Mouse (Mus musculus) embryonic facial prominence, embryonic 11.5 days (tissue): ENCODE data around the gene Faf1. TPM values are rescaled to one million over a fixed set of nuclear protein-coding genes. Genes with fewer than 3 reads are reported as not detected.

Experiments
- ATAC-seq: fragments of 200-750 bp; cut with Nextera tagmentation; replicated peaks from 2 replicates; pipeline ENCODE4 v1.8.0; 2017; ENCODE audit warnings: low read depth; ENCODE audit not compliant: insufficient number of reproducible peaks, low FRiP score, low TSS enrichment
- DNase-seq: peaks from one replicate; pipeline ENCODE4 v3.0.0-alpha.2; 2015; ENCODE audit warnings: low spot score
- H3K27ac ChIP-seq: fragments of 300-500 bp; sonication (generic); replicated peaks from 2 replicates; pipeline ENCODE4 v1.5.1; 2014; ENCODE audit warnings: mild to moderate bottlenecking, low read depth, low read length, control low read depth
- H3K27me3 ChIP-seq: fragments of 300-500 bp; sonication (generic); 2 replicates; pipeline ENCODE4 v1.6.1; 2014; ENCODE audit warnings: mild to moderate bottlenecking, low read length, moderate library complexity, mixed read lengths; ENCODE audit not compliant: control insufficient read depth, insufficient read depth
- H3K36me3 ChIP-seq: fragments of 300-500 bp; sonication (generic); replicated peaks from 2 replicates; pipeline ENCODE4 v1.6.1; 2014; ENCODE audit warnings: low read depth, mild to moderate bottlenecking, low read length, moderate library complexity, mixed read lengths; ENCODE audit not compliant: control insufficient read depth, insufficient read depth
- H3K4me1 ChIP-seq: fragments of 300-500 bp; sonication (generic); 2 replicates; pipeline ENCODE4 v1.6.1; 2014; ENCODE audit warnings: low read length, mixed read lengths; ENCODE audit not compliant: control insufficient read depth, insufficient read depth
- H3K4me2 ChIP-seq: fragments of 300-500 bp; sonication (generic); 2 replicates; pipeline ENCODE4 v1.6.1; 2014; ENCODE audit warnings: low read depth, mild to moderate bottlenecking, control low read depth, low read length, moderate library complexity
- H3K4me3 ChIP-seq: fragments of 300-500 bp; sonication (generic); 2 replicates; pipeline ENCODE4 v1.5.1; 2014; ENCODE audit warnings: low read depth, low read length, control low read depth
- H3K9ac ChIP-seq: fragments of 300-500 bp; sonication (generic); replicated peaks from 2 replicates; pipeline ENCODE4 v1.6.1; 2014; ENCODE audit warnings: mild to moderate bottlenecking, control low read depth, low read length
- H3K9me3 ChIP-seq: fragments of 300-500 bp; sonication (generic); replicated peaks from 2 replicates; pipeline ENCODE4 v1.6.1; 2016; ENCODE audit warnings: mild to moderate bottlenecking, low read length, inconsistent platforms, mixed read lengths; ENCODE audit not compliant: control insufficient read depth
- WGBS: fragments of 180-500 bp; shearing (Covaris S2); extraction: QIAGEN DNeasy Blood & Tissue Kit; methylation state at CpG from one replicate; pipeline ENCODE4 v1.1.7; 2014; 5-methylcytosine and 5-hydroxymethylcytosine counted together
- polyA plus RNA-seq: library from polyadenylated mRNA; unstranded; fragments of >200 nt; fragmentation: Nextera tagmentation; extraction: Ambion mirVana; gene quantifications from 2 replicates; pipeline ENCODE4 v1.2.1, GENCODE M21; 2014

Faf1 gene
- polyA plus RNA-seq, 1 experiment from 2014 or later: 47.2 TPM

GRCm38 (mm10) chr4:109980321-109981082 lies 304.1 kb downstream of the Faf1 start:
- Histone ChIP-seq H3K4me3 (peak overlapping the region; percentile 20), H3K9me3 (no peaks in the 10 kb centered on the region), H3K27ac (no peak overlapping the region; the same call in 1 of the 2 replicates), H3K27me3 (peaks cover 77% of the 10 kb centered on the region), H3K4me1 (peaks cover 8% of the 10 kb centered on the region), H3K9ac (peak overlapping the region; percentile 19; the same call in 1 of the 2 replicates), H3K36me3 (no peaks in the 10 kb centered on the region), H3K4me2 (peak overlapping the region; percentile 51)
- WGBS: 2% methylated on average over 29 of the region's 29 CpGs
- peak; percentile 35 for DNase-seq
- no peak for ATAC-seq

GRCm38 (mm10) chr4:109981083-109981870 lies 304.9 kb downstream of the Faf1 start:
- under 1% methylated on average over 37 of the region's 37 CpGs for WGBS
- H3K4me2 ChIP-seq: peak overlapping the region; percentile 52; the same call in 1 of the 2 replicates
- peaks cover 77% of the 10 kb centered on the region for H3K27me3 ChIP-seq
- DNase-seq (no peak), ATAC-seq (no peak)
- H3K4me1 ChIP-seq: peaks cover 8% of the 10 kb centered on the region
- no peaks in the 10 kb centered on the region for H3K36me3 ChIP-seq
- no peaks in the 10 kb centered on the region for H3K9me3 ChIP-seq
- no peak overlapping the region for H3K27ac ChIP-seq
- peak overlapping the region; percentile 28 for H3K4me3 ChIP-seq
- peak overlapping the region; percentile 48 for H3K9ac ChIP-seq

DNA sequence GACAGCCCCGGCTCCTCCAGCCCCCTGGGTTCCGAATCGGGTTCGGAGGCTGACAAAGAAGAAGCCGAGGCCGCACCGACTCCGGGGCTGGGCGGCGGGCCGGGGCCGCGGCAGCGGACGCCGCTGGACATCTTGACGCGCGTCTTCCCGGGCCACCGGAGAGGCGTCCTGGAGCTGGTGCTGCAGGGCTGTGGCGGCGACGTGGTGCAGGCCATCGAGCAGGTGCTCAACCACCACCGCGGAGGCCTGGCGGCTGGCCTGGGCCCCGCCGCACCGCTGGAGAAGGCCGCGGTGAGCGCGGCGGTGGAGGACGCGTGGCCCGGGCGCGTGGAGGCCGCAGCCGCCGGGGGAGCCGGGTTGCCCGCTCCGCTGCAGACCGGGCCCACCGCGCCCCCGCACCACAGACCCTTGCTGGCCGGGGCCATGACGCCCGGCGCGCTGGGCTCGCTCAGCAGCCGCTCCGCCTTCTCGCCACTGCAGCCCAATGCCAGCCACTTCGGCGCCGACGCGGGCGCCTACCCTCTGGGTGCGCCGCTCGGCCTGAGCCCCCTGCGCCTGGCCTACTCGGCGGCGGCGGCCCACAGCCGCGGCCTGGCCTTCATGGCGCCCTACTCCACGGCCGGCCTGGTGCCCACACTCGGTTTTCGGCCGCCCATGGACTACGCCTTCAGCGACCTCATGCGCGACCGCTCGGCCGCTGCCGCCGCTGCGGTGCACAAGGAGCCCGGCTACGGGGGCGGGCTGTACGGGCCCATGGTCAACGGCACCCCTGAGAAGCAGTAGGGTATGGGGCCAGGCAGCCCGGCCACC lies 305.7 kb downstream of the Faf1 start:
- peak overlapping the region; percentile 52 for H3K4me2 ChIP-seq
- 1% methylated on average over 98 of the region's 99 CpGs for WGBS
- H3K27ac ChIP-seq: no peak overlapping the region
- peaks cover 82% of the 10 kb centered on the region for H3K27me3 ChIP-seq
- H3K4me1 ChIP-seq: peaks cover 8% of the 10 kb centered on the region
- H3K9ac ChIP-seq: peak overlapping the region; percentile 48
- DNase-seq (peak; percentile 37), ATAC-seq (no peak)
- H3K9me3 ChIP-seq: no peaks in the 10 kb centered on the region
- no peaks in the 10 kb centered on the region for H3K36me3 ChIP-seq
- peak overlapping the region; percentile 28 for H3K4me3 ChIP-seq

DNA sequence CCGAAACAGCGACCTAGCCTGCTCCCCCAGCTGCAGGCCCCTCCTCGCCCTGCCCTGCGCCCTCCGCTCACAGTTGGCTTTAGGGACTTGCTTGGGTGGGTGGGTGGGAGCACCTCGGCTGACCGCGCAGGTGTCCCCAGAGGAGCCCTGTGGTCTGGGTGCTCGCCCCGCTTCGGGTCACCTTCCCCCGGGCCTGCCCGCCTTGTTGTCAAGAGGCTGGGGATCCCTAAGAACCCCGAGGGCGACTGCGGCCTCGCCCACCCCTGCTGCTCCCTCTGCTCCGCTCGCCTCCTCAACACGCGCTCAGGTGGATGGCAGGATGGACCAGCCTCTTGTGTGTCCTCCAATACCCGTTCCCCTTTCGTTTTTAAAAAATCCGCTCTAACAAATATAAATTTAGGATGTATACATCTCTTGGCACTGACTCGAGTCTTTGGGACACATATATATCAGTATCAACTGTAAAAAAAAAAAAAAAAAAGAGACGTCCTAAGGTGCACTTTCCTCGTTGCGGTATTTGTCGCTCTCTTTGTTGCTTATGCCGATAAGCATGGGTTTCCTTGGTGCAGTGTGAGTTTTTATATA lies 306.4 kb downstream of the Faf1 start:
- WGBS: 3% methylated on average over 30 of the region's 30 CpGs
- no peak for DNase-seq
- peaks cover 80% of the 10 kb centered on the region for H3K27me3 ChIP-seq
- no peaks in the 10 kb centered on the region for H3K9me3 ChIP-seq
- H3K27ac ChIP-seq: no peak overlapping the region
- H3K4me3 ChIP-seq: peak overlapping the region; percentile 28
- H3K36me3 ChIP-seq: no peaks in the 10 kb centered on the region
- peak overlapping the region; percentile 48 for H3K9ac ChIP-seq
- H3K4me1 ChIP-seq: peaks cover 8% of the 10 kb centered on the region
- no peak for ATAC-seq
- peak overlapping the region; percentile 23 for H3K4me2 ChIP-seq

DNA sequence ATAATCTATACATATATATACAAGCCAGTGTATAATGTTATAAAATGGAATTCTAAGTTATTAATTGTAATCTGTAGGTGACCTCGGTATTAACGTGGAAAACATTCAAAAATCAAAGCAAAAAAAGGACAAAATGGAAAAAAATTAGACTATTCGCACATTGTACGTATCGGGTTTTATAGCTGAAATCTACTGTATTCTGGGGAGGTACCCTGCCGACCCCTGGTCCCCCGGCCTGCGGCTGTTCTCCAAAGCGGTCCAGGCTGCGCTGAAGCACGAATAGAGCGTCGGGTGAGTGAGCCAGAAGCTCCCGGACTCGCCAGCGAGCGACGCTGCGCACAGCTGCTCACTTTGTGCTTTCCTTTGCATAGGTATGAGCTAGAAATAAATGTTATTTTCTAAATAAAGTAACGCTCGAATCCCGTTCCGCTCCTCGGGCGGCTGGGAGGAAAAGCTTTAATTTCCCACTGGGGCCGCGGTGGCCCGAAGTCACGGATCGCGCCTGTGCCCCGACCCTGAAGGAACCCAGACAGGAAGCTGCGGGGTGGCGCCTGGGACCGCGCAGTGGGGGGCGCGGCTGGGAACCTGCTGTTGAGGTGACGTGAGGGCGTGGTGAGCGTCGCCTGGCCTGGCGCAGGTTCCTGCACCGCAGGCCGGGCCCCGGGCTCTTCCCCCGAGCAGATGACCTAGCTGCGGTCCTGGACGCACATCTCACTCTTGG lies 307.1 kb downstream of the Faf1 start:
- peaks cover 2% of the 10 kb centered on the region for H3K4me1 ChIP-seq
- no peak overlapping the region; the same call in 1 of the 2 replicates for H3K4me2 ChIP-seq
- no peaks in the 10 kb centered on the region for H3K9me3 ChIP-seq
- H3K27ac ChIP-seq: no peak overlapping the region
- under 1% methylated on average over 49 of the region's 49 CpGs for WGBS
- no peaks in the 10 kb centered on the region for H3K36me3 ChIP-seq
- DNase-seq (peak; percentile 44), ATAC-seq (no peak)
- peaks cover 79% of the 10 kb centered on the region for H3K27me3 ChIP-seq
- H3K4me3 ChIP-seq: no peak overlapping the region
- H3K9ac ChIP-seq: no peak overlapping the region

DNA sequence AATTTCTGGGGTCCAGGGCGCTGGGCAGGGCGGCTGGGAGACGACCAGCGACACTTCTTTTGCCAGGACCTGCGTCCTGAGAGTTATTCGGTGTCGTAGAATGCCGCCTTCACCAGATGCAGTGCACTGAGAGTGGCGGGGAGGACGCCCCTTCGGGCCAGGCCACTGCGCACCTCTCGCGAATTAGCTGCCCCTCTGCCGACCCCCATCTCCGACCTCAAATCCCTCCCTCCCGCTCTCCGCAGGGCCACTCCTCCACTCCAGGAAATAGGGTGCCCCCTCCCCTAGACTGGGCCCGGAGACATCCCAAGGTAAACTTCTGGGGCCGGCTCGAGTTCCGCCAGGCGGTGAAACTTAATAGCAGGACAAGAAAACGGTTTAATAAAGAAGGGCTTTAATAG lies 307.6 kb downstream of the Faf1 start:
- 1% methylated on average over 20 of the region's 24 CpGs for WGBS
- H3K9me3 ChIP-seq: no peaks in the 10 kb centered on the region
- no peak overlapping the region for H3K4me3 ChIP-seq
- H3K4me1 ChIP-seq: peaks cover 2% of the 10 kb centered on the region
- H3K36me3 ChIP-seq: no peaks in the 10 kb centered on the region
- H3K4me2 ChIP-seq: no peak overlapping the region; the same call in 1 of the 2 replicates
- H3K27me3 ChIP-seq: peaks cover 77% of the 10 kb centered on the region
- ATAC-seq (no peak), DNase-seq (no peak)
- no peak overlapping the region for H3K9ac ChIP-seq
- H3K27ac ChIP-seq: no peak overlapping the region
